Mouse (Mus musculus): Measurements from ENCODE around the gene Carnmt1. TPM values are rescaled to one million over a fixed set of nuclear protein-coding genes. Genes with fewer than 3 reads are reported as not detected.

Carnmt1 gene
- total RNA-seq, 2 experiments from 2014 or later, result 22.6 to 24.1 TPM

GRCm38 (mm10) chr19:18711589-18711988 is 41.0 kb downstream of the Carnmt1 start:
- ATAC-seq (replicated peaks; ENCODE audit: poor library complexity, severe bottlenecking), result no peak

- ATAC-seq (replicated peaks; ENCODE audit: poor library complexity, severe bottlenecking), result no peak
These were observed 41.7 kb downstream of the Carnmt1 start for GRCm38 (mm10) chr19:18712153-18712865.

GRCm38 (mm10) chr19:18712866-18713300 is 42.3 kb downstream of the Carnmt1 start, which contains the start of gene D030056L22Rik:
D030056L22Rik (plus strand) TSS chr19:18713193.
- ATAC-seq (replicated peaks; ENCODE audit: poor library complexity, severe bottlenecking), result peak; percentile 95

GRCm38 (mm10) chr19:18713357-18713756 is 42.8 kb downstream of the Carnmt1 start:
- peak; percentile 23 for ATAC-seq (replicated peaks; ENCODE audit: poor library complexity, severe bottlenecking)

- peak; percentile 44 for ATAC-seq (replicated peaks; ENCODE audit: poor library complexity, severe bottlenecking)
These were observed 45.8 kb downstream of the Carnmt1 start for GRCm38 (mm10) chr19:18716374-18716773.

GRCm38 (mm10) chr19:18720337-18720736 is 49.8 kb downstream of the Carnmt1 start:
- no peak for ATAC-seq (replicated peaks; ENCODE audit: poor library complexity, severe bottlenecking)

- ATAC-seq (replicated peaks; ENCODE audit: poor library complexity, severe bottlenecking), result no peak; the same call in 1 of the 2 replicates
These were observed 54.6 kb downstream of the Carnmt1 start for GRCm38 (mm10) chr19:18725186-18725585.

- ATAC-seq (replicated peaks; ENCODE audit: poor library complexity, severe bottlenecking), result no peak
These were observed 59.7 kb downstream of the Carnmt1 start for GRCm38 (mm10) chr19:18730255-18730654.

- ATAC-seq (replicated peaks; ENCODE audit: poor library complexity, severe bottlenecking), result no peak
These were observed 60.5 kb downstream of the Carnmt1 start for GRCm38 (mm10) chr19:18731077-18731476.

- ATAC-seq (replicated peaks; ENCODE audit: poor library complexity, severe bottlenecking), result no peak
These were observed 65.3 kb downstream of the Carnmt1 start for GRCm38 (mm10) chr19:18735901-18736300.

- no peak for ATAC-seq (replicated peaks; ENCODE audit: poor library complexity, severe bottlenecking)
These were observed 68.6 kb downstream of the Carnmt1 start for GRCm38 (mm10) chr19:18739146-18739545.

- peak; percentile 85 for ATAC-seq (replicated peaks; ENCODE audit: poor library complexity, severe bottlenecking)
These were observed 73.4 kb downstream of the Carnmt1 start for GRCm38 (mm10) chr19:18743946-18744345.

GRCm38 (mm10) chr19:18746576-18747340 is 76.2 kb downstream of the Carnmt1 start:
- no peak; the same call in 1 of the 2 replicates for ATAC-seq (replicated peaks; ENCODE audit: poor library complexity, severe bottlenecking)

- no peak for ATAC-seq (replicated peaks; ENCODE audit: poor library complexity, severe bottlenecking)
These were observed 76.8 kb downstream of the Carnmt1 start for GRCm38 (mm10) chr19:18747379-18747778.

- ATAC-seq (replicated peaks; ENCODE audit: poor library complexity, severe bottlenecking), result peak; percentile 46
These were observed 79.2 kb downstream of the Carnmt1 start, which contains the start of gene Trpm6 for GRCm38 (mm10) chr19:18749598-18750339. Trpm6 (plus strand) TSS chr19:18749983.

Other genes with a start within 250 kb of the Carnmt1 start
- 139 and 152 TPM in 2 replicates for gene Ostf1, start 38.9 kb upstream of the Carnmt1 start, total RNA-seq (2014; fragmentation: Nextera tagmentation)
- 208 and 230 TPM in 2 replicates for gene Ostf1, start 38.9 kb upstream of the Carnmt1 start, total RNA-seq (2017)
- gene Nmrk1, start 38.8 kb upstream of the Carnmt1 start, total RNA-seq (2014; fragmentation: Nextera tagmentation), result 6.6 and 14.9 TPM in 2 replicates
- gene Nmrk1, start 38.8 kb upstream of the Carnmt1 start, total RNA-seq (2017), result 2.0 and 15.9 TPM in 2 replicates
- 15.9 and 28.7 TPM in 2 replicates for gene D030056L22Rik, start 42.4 kb downstream of the Carnmt1 start, total RNA-seq (2014; fragmentation: Nextera tagmentation)
- 18.8 and 20.1 TPM in 2 replicates for gene D030056L22Rik, start 42.4 kb downstream of the Carnmt1 start, total RNA-seq (2017)
- 0.09 TPM in 1 of 2 replicates, not detected in the other for gene Trpm6, start 79.2 kb downstream of the Carnmt1 start, total RNA-seq (2014; fragmentation: Nextera tagmentation)
- gene Trpm6, start 79.2 kb downstream of the Carnmt1 start, total RNA-seq (2017), result 0.34 TPM in 1 of 2 replicates, not detected in the other